Mouse (Mus musculus) retina, embryonic 14.5 days (tissue): ENCODE results near the gene Tnfsf15.

Source experiments
- DNase-seq: peaks from one replicate; pipeline ENCODE4 v3.0.0-alpha.2; 2015; ENCODE audit warnings: low spot score

Tnfsf15 gene

DNA sequence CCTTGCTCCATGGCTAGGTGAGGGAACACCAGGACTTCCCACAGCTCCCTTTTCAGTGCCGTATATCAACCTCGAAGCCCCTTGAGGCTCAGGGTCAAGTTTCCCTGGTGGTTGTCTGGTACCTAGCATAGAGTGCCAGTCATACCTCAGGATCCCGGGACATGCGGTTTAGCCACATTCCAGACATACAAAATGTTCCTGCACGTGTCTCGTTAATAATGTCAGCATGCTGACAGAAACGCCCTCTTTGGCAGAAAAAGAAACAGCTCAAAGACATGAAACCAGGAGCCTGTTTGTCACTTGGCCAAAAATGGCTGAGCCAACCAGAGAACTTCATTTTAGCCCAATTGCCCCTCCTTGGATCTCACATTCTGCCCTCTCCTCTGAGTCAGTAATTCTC lies 2.8 kb downstream of the Tnfsf15 start:
- DNase-seq, result no peak

- no peak for DNase-seq
Observed at GRCm38 (mm10) chr4:63740761-63741160, 4.2 kb downstream of the Tnfsf15 start.

- DNase-seq, result no peak
Observed at GRCm38 (mm10) chr4:63740001-63740400, 4.9 kb downstream of the Tnfsf15 start.

GRCm38 (mm10) chr4:63739524-63739923 lies 5.4 kb downstream of the Tnfsf15 start:
- DNase-seq, result no peak

DNA sequence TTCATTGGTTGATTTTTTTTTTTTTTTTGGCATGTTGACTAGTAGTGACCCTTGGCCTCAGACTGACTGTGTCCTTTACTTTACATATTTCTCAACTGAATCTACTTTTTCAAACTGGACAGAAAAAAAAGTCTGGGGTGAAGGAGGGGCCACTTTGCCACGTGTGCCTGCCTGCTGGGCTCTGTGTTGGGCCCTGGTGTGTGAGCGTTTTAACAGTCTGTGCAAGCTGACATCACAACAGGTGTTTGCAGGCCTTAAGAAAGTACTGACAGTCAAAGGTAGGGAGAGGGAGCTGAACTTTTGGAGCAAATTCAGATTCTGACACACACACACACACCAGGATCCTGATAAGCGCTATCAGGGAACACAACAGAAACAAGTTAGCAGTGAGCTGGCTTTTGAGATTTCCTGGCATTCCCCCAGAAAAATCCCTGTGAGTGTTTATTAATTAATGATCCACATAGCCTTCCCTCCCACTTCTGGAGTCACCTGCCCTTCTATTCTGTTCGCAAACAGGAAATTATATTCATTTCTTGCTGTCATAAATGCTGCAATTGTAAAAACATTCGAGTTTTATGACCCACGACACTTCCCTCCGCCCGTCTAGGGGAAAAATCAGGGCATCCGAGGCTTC lies 6.4 kb downstream of the Tnfsf15 start:
- DNase-seq, result no peak

DNA sequence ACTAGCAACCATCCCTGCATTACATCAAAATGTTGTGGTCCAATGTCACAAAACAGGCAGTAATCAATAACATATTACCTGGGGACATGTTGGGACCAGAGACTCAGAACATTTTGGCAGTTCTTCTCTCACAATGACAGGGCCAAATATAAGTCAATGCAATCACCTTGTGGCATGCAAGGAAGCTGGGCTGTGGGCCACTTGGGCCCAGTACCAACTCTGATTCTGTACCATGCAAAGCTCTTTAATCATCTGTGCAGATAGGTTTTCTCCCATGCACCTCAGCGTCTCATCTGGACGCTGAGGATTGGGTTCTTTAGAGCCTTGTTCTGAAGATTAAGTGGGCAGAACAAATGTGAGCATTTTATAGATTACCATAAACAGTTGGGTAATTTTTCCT lies 13.6 kb downstream of the Tnfsf15 start:
- DNase-seq, result no peak

DNA sequence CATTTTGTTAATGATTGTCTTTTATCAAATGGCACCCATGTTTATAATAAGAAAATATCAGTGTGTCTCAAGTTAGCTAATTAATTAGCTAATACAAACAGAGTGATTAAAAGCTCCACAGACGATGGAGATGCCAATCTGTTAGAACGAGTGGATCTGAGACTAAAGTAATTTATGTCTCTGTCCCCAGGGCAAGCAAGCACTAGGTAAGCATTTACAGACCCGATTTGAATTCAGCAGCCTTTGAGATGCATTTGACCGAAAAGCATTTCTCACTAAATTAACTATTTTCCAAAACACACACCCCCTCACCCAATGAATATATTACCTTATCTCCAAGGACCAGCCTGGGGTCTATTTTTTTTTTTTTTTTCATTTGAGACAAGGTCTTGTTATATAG lies 18.2 kb downstream of the Tnfsf15 start:
- DNase-seq, result no peak

DNA sequence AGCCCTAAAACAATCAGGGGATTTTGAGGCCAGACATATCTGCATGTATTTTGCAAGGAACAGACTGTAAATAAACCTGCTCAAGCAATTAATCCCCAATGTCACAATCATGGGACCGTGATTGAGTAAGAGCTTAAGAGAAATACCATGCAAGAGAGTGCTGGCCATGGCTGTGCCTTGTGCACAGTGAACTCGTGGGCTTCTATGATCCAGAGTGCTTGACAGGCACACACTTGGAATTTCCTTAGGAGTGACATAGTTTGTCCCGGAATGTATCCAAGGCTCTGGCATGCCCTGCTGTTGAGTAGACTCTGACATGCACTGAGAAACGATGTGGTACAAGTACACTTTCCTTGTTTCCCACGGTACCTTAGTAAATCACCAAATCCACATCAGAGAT lies 18.9 kb downstream of the Tnfsf15 start:
- no peak for DNase-seq

DNA sequence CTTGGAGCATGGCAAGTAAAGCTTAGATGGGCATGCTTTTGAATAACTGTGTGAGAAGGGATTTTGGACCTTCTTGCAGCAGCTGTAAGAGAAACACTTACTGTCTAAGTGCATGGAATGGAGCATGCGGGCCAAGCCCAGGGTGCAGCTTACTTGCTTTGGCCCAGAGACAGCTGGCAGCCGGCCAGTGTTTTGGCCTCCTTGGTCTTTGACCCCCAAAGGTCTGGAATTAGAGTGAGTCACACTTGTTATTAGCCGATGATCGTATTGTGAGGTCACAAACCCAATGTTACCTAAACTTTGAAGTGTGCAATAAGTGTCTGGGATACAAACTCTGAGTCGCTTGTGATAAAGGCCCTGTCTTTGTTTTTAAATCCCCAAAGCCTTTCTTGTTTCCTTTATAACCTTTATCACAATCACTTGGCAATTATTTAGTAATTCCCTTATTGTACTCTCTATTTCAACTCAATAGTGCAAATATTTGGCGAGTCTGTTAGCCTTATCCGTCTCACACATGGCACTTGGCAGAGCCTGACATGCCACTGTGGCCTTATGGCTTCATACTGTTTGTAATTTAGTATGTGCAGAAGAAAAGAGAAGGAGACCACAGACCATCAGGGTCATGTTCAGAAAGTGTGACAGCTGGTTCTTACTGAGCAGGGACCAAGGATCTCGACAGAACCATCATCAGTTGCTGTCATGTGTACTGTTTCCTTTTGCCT lies 26.8 kb downstream of the Tnfsf15 start:
- no peak for DNase-seq

DNA sequence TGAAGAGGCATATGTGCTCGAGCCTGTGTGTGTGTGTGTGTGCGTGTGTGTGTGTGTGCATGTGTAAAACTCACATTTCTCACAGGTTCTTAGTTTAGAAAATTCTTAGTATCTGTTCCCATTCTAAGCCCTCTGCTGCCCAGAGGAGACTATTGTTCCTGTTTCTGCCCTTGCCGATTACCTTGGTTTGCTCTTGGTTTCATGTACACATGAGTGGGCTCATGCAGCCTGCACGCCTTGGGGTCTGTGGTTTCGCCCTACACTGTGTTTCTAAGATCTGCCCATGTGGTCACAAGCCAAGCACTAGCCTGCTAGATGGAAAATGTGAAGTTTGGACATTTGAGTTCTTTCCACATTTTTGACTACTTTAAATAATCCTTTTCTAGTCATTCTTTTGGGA lies 33.0 kb downstream of the Tnfsf15 start:
- DNase-seq, result no peak

DNA sequence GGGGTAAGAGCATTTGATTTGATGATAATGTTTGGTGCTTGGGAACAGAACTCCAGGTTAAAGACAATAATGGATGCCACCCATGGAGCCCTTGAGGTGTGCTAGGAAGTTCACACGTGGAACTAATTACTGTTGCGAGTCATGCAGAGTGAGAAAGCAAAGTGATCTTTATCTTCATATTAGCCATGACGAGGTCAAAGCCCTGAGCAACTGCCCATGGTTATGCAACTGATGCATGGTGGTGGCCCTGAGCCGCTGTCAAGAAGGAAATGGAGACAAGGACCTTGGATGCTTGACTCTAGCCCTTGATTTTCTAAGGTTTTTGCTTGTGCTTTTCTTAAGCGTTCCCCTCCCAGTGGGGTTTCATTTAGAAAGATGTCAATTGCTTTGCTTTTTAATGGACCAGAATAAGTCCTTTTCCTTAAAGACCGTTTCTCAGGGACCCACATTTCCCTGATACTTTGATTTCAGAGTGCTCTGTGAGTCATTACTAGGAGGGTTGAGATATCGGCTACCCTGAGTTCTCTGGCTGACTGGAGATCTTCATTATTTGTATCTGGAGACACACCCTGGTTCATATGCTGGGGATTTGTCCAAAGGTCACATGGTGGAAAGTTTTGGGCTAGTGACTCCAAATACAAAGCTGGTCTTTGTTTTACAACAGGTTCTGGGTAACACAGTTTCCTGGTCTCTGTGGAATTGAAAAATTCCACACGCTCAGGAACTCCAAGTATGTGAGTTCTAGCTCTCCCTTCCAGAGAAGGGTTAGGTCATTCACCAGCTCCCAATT lies 34.3 kb downstream of the Tnfsf15 start:
- no peak for DNase-seq

DNA sequence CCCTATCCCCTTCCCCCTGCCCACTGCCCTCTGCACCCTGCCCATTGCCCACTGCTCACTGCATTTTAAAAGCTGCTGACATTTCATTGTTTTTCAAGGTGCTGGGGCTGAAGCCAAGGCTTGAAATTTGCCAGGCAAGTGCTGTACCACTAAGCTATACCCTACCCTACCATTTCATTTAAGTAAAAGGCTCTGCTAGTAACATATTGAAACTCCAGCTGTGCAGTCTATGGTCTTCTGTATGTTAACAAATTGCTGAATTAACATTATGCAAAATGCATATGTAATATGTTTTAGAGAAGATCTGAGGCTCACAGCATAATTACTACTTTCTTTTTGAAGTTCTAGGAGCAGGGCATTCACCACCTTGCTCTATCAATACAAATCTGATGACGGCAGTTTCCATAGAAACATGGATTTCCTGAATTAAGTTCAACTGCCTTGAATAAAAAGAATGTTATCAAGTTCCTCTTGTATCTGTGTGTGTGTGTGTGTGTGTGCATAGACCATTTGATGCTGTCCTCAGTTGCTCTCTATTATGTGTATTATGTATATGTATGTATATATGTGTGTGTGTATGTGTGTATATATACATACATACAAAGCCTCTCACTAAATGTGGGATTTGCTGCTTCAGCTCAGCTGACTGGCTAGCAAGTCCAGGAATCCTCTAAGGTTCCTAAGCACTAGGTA lies 38.5 kb downstream of the Tnfsf15 start:
- no peak for DNase-seq

DNA sequence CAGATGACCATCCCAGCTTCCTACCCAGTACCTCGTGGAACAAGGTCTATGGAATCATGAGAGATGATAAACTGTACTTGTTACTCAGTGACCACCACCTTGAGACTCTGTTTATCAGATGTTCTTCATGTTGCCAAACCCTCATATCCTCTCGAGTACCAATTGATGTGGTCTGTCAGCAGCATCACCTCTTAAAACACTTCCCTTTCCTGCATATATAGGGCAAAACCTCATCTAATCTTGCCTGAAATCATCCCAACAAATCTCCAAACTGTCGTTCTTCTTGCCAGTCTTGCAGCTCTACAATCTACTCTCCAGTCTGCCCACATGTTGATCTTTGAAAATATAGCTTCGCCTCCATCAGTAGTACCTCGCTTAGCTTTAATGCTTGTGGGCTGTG lies 40.7 kb downstream of the Tnfsf15 start:
- DNase-seq, result no peak

GRCm38 (mm10) chr4:63703686-63704085 lies 41.2 kb downstream of the Tnfsf15 start:
- DNase-seq, result no peak

GRCm38 (mm10) chr4:63702006-63702704 lies 42.8 kb downstream of the Tnfsf15 start:
- DNase-seq, result no peak

GRCm38 (mm10) chr4:63699749-63700148 lies 45.2 kb downstream of the Tnfsf15 start:
- no peak for DNase-seq

DNA sequence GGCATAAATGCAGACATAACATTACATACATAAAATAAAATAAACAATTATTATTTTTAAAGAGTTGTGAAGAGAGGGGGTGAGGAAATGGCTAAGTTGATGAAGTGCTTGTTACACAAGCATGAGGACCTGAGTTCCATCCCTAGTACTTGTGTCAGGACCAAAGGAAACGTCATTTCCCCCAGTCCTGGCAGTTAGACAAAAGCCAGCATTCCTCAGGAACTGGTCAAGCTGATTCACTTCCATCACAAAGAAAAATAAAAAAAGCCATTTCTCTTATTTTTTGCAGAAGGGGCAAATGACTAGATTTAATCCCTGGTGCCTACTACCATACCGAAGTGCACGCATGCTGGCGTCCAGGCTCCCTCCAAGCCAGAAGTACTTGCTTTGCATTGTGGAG lies 48.0 kb downstream of the Tnfsf15 start:
- no peak for DNase-seq

DNA sequence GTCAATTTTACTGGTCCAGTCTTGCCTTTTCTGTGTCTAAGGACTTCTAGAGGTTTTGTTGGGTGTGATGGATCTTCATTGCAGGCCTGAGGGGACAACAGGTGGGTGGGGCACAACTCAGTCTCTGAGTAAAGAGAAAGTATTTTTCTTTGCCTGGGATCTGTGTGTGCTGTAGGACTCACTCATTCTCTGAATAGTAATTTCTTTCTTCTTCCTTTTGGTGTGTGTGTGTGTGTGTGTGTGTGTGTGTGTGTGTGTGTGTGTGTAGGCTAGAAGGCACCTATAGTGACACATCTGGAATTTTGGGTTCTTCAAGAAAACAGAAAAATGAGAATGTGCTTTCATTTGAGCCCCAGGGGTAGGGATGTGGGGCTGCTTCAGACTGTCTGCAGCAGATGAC lies 52.6 kb downstream of the Tnfsf15 start:
- DNase-seq, result no peak

GRCm38 (mm10) chr4:63687429-63687828 lies 57.5 kb downstream of the Tnfsf15 start:
- DNase-seq, result no peak

DNA sequence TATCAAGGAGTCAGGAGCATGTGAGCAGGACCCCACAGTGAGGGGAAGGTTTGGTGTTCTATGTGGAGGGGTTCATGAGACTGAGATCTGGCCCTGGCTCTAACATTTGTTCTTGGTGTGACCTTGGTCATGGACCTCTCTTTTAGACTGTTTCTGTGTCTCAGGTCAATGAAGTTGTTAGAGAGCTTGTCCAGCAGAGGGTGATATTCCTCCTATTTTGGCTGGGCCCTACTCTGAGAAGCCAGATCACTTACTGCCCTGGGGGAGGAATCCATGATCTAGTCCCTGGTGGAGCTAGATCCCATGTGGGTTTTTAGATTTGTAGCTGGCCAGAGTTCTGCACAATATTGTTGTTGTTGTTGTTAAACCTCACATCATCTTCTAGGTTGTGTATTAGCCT lies 58.8 kb downstream of the Tnfsf15 start:
- peak; percentile 24 for DNase-seq

DNA sequence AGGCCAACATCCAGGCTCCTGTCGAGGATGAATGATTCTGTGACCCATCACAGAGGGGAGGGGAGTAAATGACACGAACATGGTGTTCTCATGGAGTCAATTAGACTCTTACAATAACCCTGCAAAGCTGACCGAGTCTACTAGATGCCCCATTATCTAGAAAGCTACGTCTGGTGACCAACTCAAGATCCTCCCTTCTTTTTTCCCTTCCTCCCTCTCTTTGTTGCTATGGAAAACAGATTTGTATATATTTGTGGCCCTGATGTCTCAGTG lies 59.7 kb downstream of the Tnfsf15 start:
- no peak for DNase-seq
